Mouse (Mus musculus): Measurements from ENCODE around the gene Hist4h4. TPM values are rescaled to one million over a fixed set of nuclear protein-coding genes. Genes with fewer than 3 reads are reported as not detected.

The Hist4h4 gene
- 0.19 TPM for polyA plus RNA-seq (2014; fragmentation: Illumina TruSeq; extraction: RNeasy Lipid Tissue Mini Kit (QIAGEN cat#74804); ENCODE audit: low replicate concordance)

GRCm38 (mm10) chr6:136803739-136804633 lies at the start of gene Hist4h4:
Gene Hist4h4 (minus strand): TSS chr6:136804415.

GRCm38 (mm10) chr6:136835352-136835751 lies 31.1 kb upstream of the Hist4h4 start, which contains the start of gene Smco3:
Gene Smco3 (minus strand): TSS chr6:136835452.

GRCm38 (mm10) chr6:136827881-136828561 lies 23.8 kb upstream of the Hist4h4 start, which contains the start of gene Wbp11:
Gene Wbp11 (minus strand): TSS chr6:136828233.

GRCm38 (mm10) chr6:136827516-136827880 lies 23.3 kb upstream of the Hist4h4 start, which contains the start of gene BC049715:
Gene BC049715 (plus strand): TSS chr6:136827626.

GRCm38 (mm10) chr6:136808014-136808417 lies 3.8 kb upstream of the Hist4h4 start, which contains the start of gene H2afj:
Gene H2afj (plus strand): TSS chr6:136808244.

GRCm38 (mm10) chr6:136781377-136781986 lies 22.7 kb downstream of the Hist4h4 start, which contains the start of gene Gucy2c:
Gene Gucy2c (minus strand): TSS chr6:136781765.

Other genes with a start within 250 kb of the Hist4h4 start
- gene Plbd1, start 142.5 kb downstream of the Hist4h4 start, polyA plus RNA-seq (2014; fragmentation: Illumina TruSeq; extraction: RNeasy Lipid Tissue Mini Kit (QIAGEN cat#74804); ENCODE audit: low replicate concordance) = 122 TPM
- 101 TPM for gene Gucy2c, start 22.6 kb downstream of the Hist4h4 start, polyA plus RNA-seq (2014; fragmentation: Illumina TruSeq; extraction: RNeasy Lipid Tissue Mini Kit (QIAGEN cat#74804); ENCODE audit: low replicate concordance)
- 8.5 TPM for gene H2afj, start 3.8 kb upstream of the Hist4h4 start, polyA plus RNA-seq (2014; fragmentation: Illumina TruSeq; extraction: RNeasy Lipid Tissue Mini Kit (QIAGEN cat#74804); ENCODE audit: low replicate concordance)
- 0.37 TPM for gene BC049715, start 23.2 kb upstream of the Hist4h4 start, polyA plus RNA-seq (2014; fragmentation: Illumina TruSeq; extraction: RNeasy Lipid Tissue Mini Kit (QIAGEN cat#74804); ENCODE audit: low replicate concordance)
- gene Wbp11, start 23.8 kb upstream of the Hist4h4 start, polyA plus RNA-seq (2014; fragmentation: Illumina TruSeq; extraction: RNeasy Lipid Tissue Mini Kit (QIAGEN cat#74804); ENCODE audit: low replicate concordance) = 58.0 TPM
- gene Smco3, start 31.0 kb upstream of the Hist4h4 start, polyA plus RNA-seq (2014; fragmentation: Illumina TruSeq; extraction: RNeasy Lipid Tissue Mini Kit (QIAGEN cat#74804); ENCODE audit: low replicate concordance) = 0.48 TPM
- not detected for gene Art4, start 53.3 kb upstream of the Hist4h4 start, polyA plus RNA-seq (2014; fragmentation: Illumina TruSeq; extraction: RNeasy Lipid Tissue Mini Kit (QIAGEN cat#74804); ENCODE audit: low replicate concordance)
- 16.0 TPM for gene Mgp, start 71.4 kb upstream of the Hist4h4 start, polyA plus RNA-seq (2014; fragmentation: Illumina TruSeq; extraction: RNeasy Lipid Tissue Mini Kit (QIAGEN cat#74804); ENCODE audit: low replicate concordance)
- 6.7 TPM for gene Erp27, start 117.8 kb upstream of the Hist4h4 start, polyA plus RNA-seq (2014; fragmentation: Illumina TruSeq; extraction: RNeasy Lipid Tissue Mini Kit (QIAGEN cat#74804); ENCODE audit: low replicate concordance)
- gene Pde6h, start 119.4 kb upstream of the Hist4h4 start, polyA plus RNA-seq (2014; fragmentation: Illumina TruSeq; extraction: RNeasy Lipid Tissue Mini Kit (QIAGEN cat#74804); ENCODE audit: low replicate concordance) = not detected
- gene Arhgdib, start 137.5 kb upstream of the Hist4h4 start, polyA plus RNA-seq (2014; fragmentation: Illumina TruSeq; extraction: RNeasy Lipid Tissue Mini Kit (QIAGEN cat#74804); ENCODE audit: low replicate concordance) = 14.7 TPM

Measured in small intestine, adult 10 weeks (tissue).